Mouse (Mus musculus) cerebellum, postnatal 25 days (tissue): ENCODE data around the gene Ruvbl1.

ENCODE experiments used
- DNase-seq, 2 experiments: peaks; one replicate each; pipeline ENCODE4 v3.0.0; 2021; ENCODE audit warnings: mixed read lengths in 2 of 2

Ruvbl1 gene

GRCm38 (mm10) chr6:88499481-88500404 is 34.5 kb downstream of the Ruvbl1 start:
- peak; percentile 85 to 91 for DNase-seq

- DNase-seq: no peak
Measured at GRCm38 (mm10) chr6:88500405-88500767, 35.2 kb downstream of the Ruvbl1 start.

GRCm38 (mm10) chr6:88502030-88502970 is 37.1 kb downstream of the Ruvbl1 start:
- DNase-seq: no peak

- DNase-seq: no peak
Measured at GRCm38 (mm10) chr6:88503044-88503443, 37.8 kb downstream of the Ruvbl1 start.

GRCm38 (mm10) chr6:88513984-88514383 is 48.8 kb downstream of the Ruvbl1 start:
- DNase-seq: no peak

GRCm38 (mm10) chr6:88514546-88514945 is 49.3 kb downstream of the Ruvbl1 start:
- no peak for DNase-seq

- no peak for DNase-seq
Measured at GRCm38 (mm10) chr6:88515971-88516370, 50.8 kb downstream of the Ruvbl1 start.

GRCm38 (mm10) chr6:88516667-88517066 is 51.5 kb downstream of the Ruvbl1 start:
- no peak for DNase-seq

GRCm38 (mm10) chr6:88517701-88518403 is 52.6 kb downstream of the Ruvbl1 start:
- DNase-seq: no peak

GRCm38 (mm10) chr6:88518404-88519263 is 53.4 kb downstream of the Ruvbl1 start, which contains the start of gene Sec61a1:
Sec61a1 (minus strand) TSS chr6:88518905.
- DNase-seq: peak; percentile 96 to 98

- peak in 1 of 2 experiments; percentile 2 for DNase-seq
Measured at GRCm38 (mm10) chr6:88521821-88522220, 56.6 kb downstream of the Ruvbl1 start.

GRCm38 (mm10) chr6:88522606-88523005 is 57.4 kb downstream of the Ruvbl1 start:
- DNase-seq: peak in 1 of 2 experiments; percentile 0

GRCm38 (mm10) chr6:88523043-88523442 is 57.8 kb downstream of the Ruvbl1 start:
- no peak for DNase-seq

- DNase-seq: peak in 1 of 2 experiments; percentile 0
Measured at GRCm38 (mm10) chr6:88523451-88523850, 58.2 kb downstream of the Ruvbl1 start.

- peak in 1 of 2 experiments; percentile 1 for DNase-seq
Measured at GRCm38 (mm10) chr6:88524056-88524455, 58.8 kb downstream of the Ruvbl1 start.

- peak in 1 of 2 experiments; percentile 1 for DNase-seq
Measured at GRCm38 (mm10) chr6:88530306-88530705, 65.1 kb downstream of the Ruvbl1 start.

GRCm38 (mm10) chr6:88540093-88540755 is 75.0 kb downstream of the Ruvbl1 start:
- no peak for DNase-seq

GRCm38 (mm10) chr6:88544241-88544640 is 79.0 kb downstream of the Ruvbl1 start:
- DNase-seq: no peak

GRCm38 (mm10) chr6:88544644-88545396 is 79.6 kb downstream of the Ruvbl1 start:
- no peak for DNase-seq

- DNase-seq: no peak
Measured at GRCm38 (mm10) chr6:88545397-88545790, 80.2 kb downstream of the Ruvbl1 start.
